Mouse (Mus musculus) liver, embryonic 14.5 days (tissue): ENCODE measurements around the gene Mdk. TPM values are rescaled to one million over a fixed set of nuclear protein-coding genes. Genes with fewer than 3 reads are reported as not detected.

Source experiments
- ATAC-seq: fragments of 200-750 bp; cut with Nextera tagmentation; 2 replicates; pipeline ENCODE4 v1.8.0; 2017; ENCODE audit warnings: moderate number of reproducible peaks, mild to moderate bottlenecking, moderate library complexity; ENCODE audit not compliant: insufficient read depth
- DNase-seq, 3 experiments: peaks; one replicate each; pipeline ENCODE4 v3.0.0-alpha.2; 2012 to 2013; ENCODE audit warnings: low read depth in 3 of 3, low spot score in 3 of 3
- H3K27ac ChIP-seq: fragments of 300-500 bp; sonication (generic); 2 replicates; pipeline ENCODE4 v1.5.1; 2014; ENCODE audit warnings: moderate library complexity, mild to moderate bottlenecking, control low read depth, inconsistent platforms
- H3K27me3 ChIP-seq: fragments of 300-500 bp; sonication (generic); 2 replicates; pipeline ENCODE4 v1.6.1; 2014; ENCODE audit warnings: mild to moderate bottlenecking, low read length, moderate library complexity; ENCODE audit not compliant: control insufficient read depth, insufficient read depth
- H3K36me3 ChIP-seq: fragments of 300-500 bp; sonication (generic); replicated peaks from 2 replicates; pipeline ENCODE4 v1.6.1; 2014; ENCODE audit warnings: low read depth; ENCODE audit not compliant: control insufficient read depth, insufficient read depth
- H3K4me1 ChIP-seq, 2 experiments: fragments of 200-500 bp in 1 of 2; fragments of 300-500 bp in 1 of 2; sonication (generic) in 1 of 2; replicated peaks; 2 replicates each; pipeline ENCODE4 v1.6.1; 2012 to 2014; ENCODE audit warnings: antibody characterized with exemption in 1 of 2, inconsistent platforms in 1 of 2, low read length in 1 of 2; ENCODE audit not compliant: control insufficient read depth in 2 of 2, insufficient read depth in 2 of 2
- H3K4me2 ChIP-seq: fragments of 300-500 bp; sonication (generic); 2 replicates; pipeline ENCODE4 v1.6.1; 2014; ENCODE audit warnings: low read depth, mild to moderate bottlenecking, control low read depth, moderate library complexity
- H3K4me3 ChIP-seq, 2 experiments: fragments of 200-500 bp in 1 of 2; fragments of 300-500 bp in 1 of 2; sonication (generic) in 1 of 2; 2 replicates each; pipeline ENCODE4 v1.5.1; 2012 to 2014; ENCODE audit warnings: low read depth in 2 of 2, low read length in 2 of 2, mild to moderate bottlenecking in 2 of 2, control low read depth in 1 of 2, inconsistent platforms in 1 of 2, moderate library complexity in 1 of 2; ENCODE audit not compliant: insufficient read depth in 1 of 2
- H3K9ac ChIP-seq: fragments of 300-500 bp; sonication (generic); replicated peaks from 2 replicates; pipeline ENCODE4 v1.6.1; 2014; ENCODE audit warnings: mild to moderate bottlenecking, control low read depth, moderate library complexity
- H3K9me3 ChIP-seq: fragments of 300-500 bp; sonication (generic); 2 replicates; pipeline ENCODE4 v1.6.1; 2016; ENCODE audit warnings: low read length, mixed read lengths; ENCODE audit not compliant: control insufficient read depth
- CTCF ChIP-seq: IDR thresholded peaks from 2 replicates; pipeline ENCODE4 v1.5.1; 2016; ENCODE audit warnings: antibody characterized with exemption, low read depth, control low read depth
- EP300 ChIP-seq: IDR thresholded peaks from 2 replicates; pipeline ENCODE4 v1.6.1; 2016; ENCODE audit warnings: antibody characterized with exemption, low read depth
- WGBS: fragments of 180-500 bp; shearing (Covaris S2); extraction: QIAGEN DNeasy Blood & Tissue Kit; methylation state at CpG from one replicate; pipeline ENCODE4 v1.1.7; 2014; ENCODE audit not compliant: insufficient replicate concordance; 5-methylcytosine and 5-hydroxymethylcytosine counted together
- polyA plus RNA-seq, 2 experiments: library from polyadenylated mRNA; depleted of rRNA in 1 of 2; stranded (reverse) in 1 of 2; unstranded in 1 of 2; fragments of >200 nt; fragmentation: Nextera tagmentation in 1 of 2; extraction: Ambion mirVana in 1 of 2; gene quantifications; 2 replicates each; pipeline versions ENCODE4 v1.2.1 to v1.2.3; 2012 to 2014

The Mdk gene
- polyA plus RNA-seq, 2 experiments, result 12.7 to 19.3 TPM

DNA sequence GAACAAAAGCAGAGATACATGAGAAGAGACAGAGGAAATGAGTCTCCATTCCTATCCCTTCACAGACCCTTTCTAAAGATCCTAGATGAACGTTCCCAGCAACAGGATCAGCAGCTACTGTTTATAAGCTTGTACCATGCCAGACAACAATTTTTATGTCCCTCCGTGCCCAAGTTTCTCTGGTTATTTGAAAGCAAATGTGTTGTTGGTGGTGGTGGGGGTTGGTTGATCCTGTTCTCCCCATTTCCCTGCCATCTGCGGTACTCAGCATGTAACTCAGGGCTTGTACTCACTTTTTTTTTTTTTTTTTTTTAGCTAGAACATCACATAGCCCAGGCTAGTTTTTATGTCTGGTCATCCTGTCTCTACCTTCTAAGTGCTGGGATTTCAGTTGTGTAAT, 33.0 kb downstream of the Mdk start:
- no peak for DNase-seq
- Histone ChIP-seq H3K4me3 (no peak overlapping the region), H3K4me1 (no peaks in the 10 kb centered on the region), H3K9ac (no peak overlapping the region), H3K36me3 (no peaks in the 10 kb centered on the region; the same call in 1 of the 2 replicates), H3K27me3 (no peaks in the 10 kb centered on the region), H3K27ac (no peak overlapping the region), H3K9me3 (no peaks in the 10 kb centered on the region), H3K4me2 (no peak overlapping the region)
- no peak for ATAC-seq
- no peak for TF ChIP-seq EP300
- TF ChIP-seq CTCF, result no peak
- 83% methylated on average over 3 of the region's 3 CpGs for WGBS

DNA sequence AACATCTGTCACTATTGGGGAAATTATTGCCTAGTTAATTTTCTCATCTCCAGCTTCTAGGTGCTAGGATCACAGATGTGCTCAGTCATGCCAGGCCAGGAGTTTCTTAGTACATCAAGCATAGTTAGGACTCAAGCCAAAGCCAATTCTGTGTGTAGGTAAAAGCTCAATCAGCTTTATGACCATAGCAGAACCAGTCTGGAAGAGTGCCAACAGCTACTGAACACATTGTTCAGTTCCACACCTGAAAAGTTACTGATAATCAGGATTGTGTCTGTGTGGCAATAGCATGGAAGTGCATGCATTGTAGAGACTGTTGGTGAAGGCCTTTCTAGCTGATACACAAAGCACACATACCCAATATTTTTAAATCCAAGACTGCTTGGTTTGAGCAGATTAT, 34.1 kb downstream of the Mdk start:
- DNase-seq (no peak), ATAC-seq (no peak)
- Histone ChIP-seq H3K27me3 (no peaks in the 10 kb centered on the region), H3K9me3 (no peaks in the 10 kb centered on the region), H3K4me3 (no peak overlapping the region), H3K27ac (no peak overlapping the region), H3K4me2 (no peak overlapping the region), H3K9ac (no peak overlapping the region), H3K36me3 (no peaks in the 10 kb centered on the region; the same call in 1 of the 2 replicates), H3K4me1 (no peaks in the 10 kb centered on the region)
- TF ChIP-seq EP300 (no peak), CTCF (no peak)

- Histone ChIP-seq H3K27ac (no peak overlapping the region), H3K27me3 (no peaks in the 10 kb centered on the region), H3K4me3 (no peak overlapping the region), H3K4me1 (no peaks in the 10 kb centered on the region), H3K4me2 (no peak overlapping the region), H3K36me3 (no peaks in the 10 kb centered on the region; the same call in 1 of the 2 replicates), H3K9me3 (no peaks in the 10 kb centered on the region), H3K9ac (no peak overlapping the region)
- no peak for TF ChIP-seq CTCF
- no peak for TF ChIP-seq EP300
- 78% methylated on average over 3 of the region's 3 CpGs for WGBS
- DNase-seq, result no peak
- ATAC-seq, result no peak
These were observed 36.7 kb downstream of the Mdk start for GRCm38 (mm10) chr2:91895401-91895800.

GRCm38 (mm10) chr2:91894716-91895115, 37.4 kb downstream of the Mdk start:
- no peaks in the 10 kb centered on the region; the same call in 1 of the 2 replicates for H3K36me3 ChIP-seq
- TF ChIP-seq EP300, result no peak
- no peak for TF ChIP-seq CTCF
- H3K27ac ChIP-seq, result no peak overlapping the region
- H3K4me3 ChIP-seq, result no peak overlapping the region
- DNase-seq, result no peak
- no peak overlapping the region for H3K9ac ChIP-seq
- WGBS, result 89% methylated on average over 3 of the region's 3 CpGs
- no peaks in the 10 kb centered on the region for H3K4me1 ChIP-seq
- H3K9me3 ChIP-seq, result no peaks in the 10 kb centered on the region
- H3K4me2 ChIP-seq, result no peak overlapping the region
- no peak for ATAC-seq
- no peaks in the 10 kb centered on the region for H3K27me3 ChIP-seq

GRCm38 (mm10) chr2:91884616-91885015, 47.5 kb downstream of the Mdk start:
- peaks cover 7% of the 10 kb centered on the region for H3K36me3 ChIP-seq

More at GRCm38 (mm10) chr2:91884616-91885015, 47.5 kb downstream of the Mdk start:
- H3K4me2 ChIP-seq, result no peak overlapping the region
- no peak for DNase-seq
- TF ChIP-seq EP300 (no peak), CTCF (no peak)
- no peak overlapping the region for H3K4me3 ChIP-seq
- whole genome bisulfite sequencing, result 71% methylated on average over 4 of the region's 4 CpGs
- no peak overlapping the region for H3K9ac ChIP-seq
- no peaks in the 10 kb centered on the region for H3K9me3 ChIP-seq
- no peaks in the 10 kb centered on the region for H3K27me3 ChIP-seq
- H3K27ac ChIP-seq, result no peak overlapping the region
- no peaks in the 10 kb centered on the region for H3K4me1 ChIP-seq
- no peak for ATAC-seq
